9 mouse cellular contexts compared by ENCODE assay signal in genomic region chr1:64189471-64189870, GRCm38 (mm10).
A peak's percentile ranks its signal among the peaks of the same experiment; 100 is the strongest.
DNase-seq lines count a peak whose midpoint lies in the region; ATAC-seq lines count a peak whose summit lies in the region.
"Had no signal": no experiment of that assay in that cellular context is flagged by ENCODE, and none has a peak within 500 bp of the region (broad histone marks: within the 10 kb centered on the region; RNA-seq: fewer than 3 reads in every experiment).

No protein-coding gene starts in this region.

- no peaks in the 10 kb centered on the region for H3K27me3 ChIP-seq in forebrain, embryonic 11.5 days (ENCODE audit: control insufficient read depth, insufficient read depth, low read length)
- H3K27me3 ChIP-seq in forebrain, embryonic 14.5 days (replicated peaks; ENCODE audit: control insufficient read depth, insufficient read depth, low read length): no peaks in the 10 kb centered on the region
- no peaks in the 10 kb centered on the region for H3K27me3 ChIP-seq in midbrain, embryonic 16.5 days (ENCODE audit: control insufficient read depth, insufficient read depth, low read depth, low read length)
- no peaks in the 10 kb centered on the region for H3K27me3 ChIP-seq in midbrain, embryonic 10.5 days (ENCODE audit: low read depth, poor library complexity, severe bottlenecking)
- H3K27me3 ChIP-seq in neural tube, embryonic 14.5 days (ENCODE audit: control insufficient read depth, insufficient read depth, low read length): no peaks in the 10 kb centered on the region

- H3K27ac ChIP-seq in forebrain, embryonic 11.5 days (ENCODE audit: low read depth, low read length): no peak overlapping the region
- H3K27ac ChIP-seq in forebrain, embryonic 14.5 days (ENCODE audit: low read depth, low read length): no peak overlapping the region
- H3K27ac ChIP-seq in midbrain, embryonic 16.5 days (ENCODE audit: low read length): peak overlapping the region; percentile 48; the same call in 1 of the 2 replicates
- H3K27ac ChIP-seq in midbrain, embryonic 10.5 days (replicated peaks): no peak overlapping the region
- H3K27ac ChIP-seq in neural tube, embryonic 14.5 days (ENCODE audit: low read depth, low read length): no peak overlapping the region

- H3K4me2 ChIP-seq in forebrain, embryonic 11.5 days (ENCODE audit: low read depth, low read length, severe bottlenecking): no peak overlapping the region
- no peak overlapping the region for H3K4me2 ChIP-seq in forebrain, embryonic 14.5 days (ENCODE audit: low read length)
- no peak overlapping the region for H3K4me2 ChIP-seq in midbrain, embryonic 16.5 days (ENCODE audit: low read length)
- no peak overlapping the region for H3K4me2 ChIP-seq in neural tube, embryonic 14.5 days (ENCODE audit: low read depth, low read length)

- H3K4me3 ChIP-seq in forebrain, embryonic 11.5 days (ENCODE audit: low read depth, low read length): no peak overlapping the region
- H3K4me3 ChIP-seq in forebrain, embryonic 14.5 days (ENCODE audit: low read depth, low read length): no peak overlapping the region
- H3K4me3 ChIP-seq in midbrain, embryonic 16.5 days (ENCODE audit: low read depth, low read length): no peak overlapping the region
- no peak overlapping the region for H3K4me3 ChIP-seq in midbrain, embryonic 10.5 days
- no peak overlapping the region for H3K4me3 ChIP-seq in neural tube, embryonic 14.5 days (ENCODE audit: low read depth, low read length)
- H3K4me3 ChIP-seq: myocyte had no signal

- no peak overlapping the region for H3K9ac ChIP-seq in forebrain, embryonic 11.5 days (ENCODE audit: low read length)
- H3K9ac ChIP-seq in forebrain, embryonic 14.5 days (ENCODE audit: low read length): no peak overlapping the region
- no peak overlapping the region for H3K9ac ChIP-seq in midbrain, embryonic 16.5 days (ENCODE audit: low read depth, low read length)
- H3K9ac ChIP-seq in neural tube, embryonic 14.5 days (replicated peaks; ENCODE audit: low read depth, low read length): no peak overlapping the region

- no peaks in the 10 kb centered on the region for H3K36me3 ChIP-seq in forebrain, embryonic 11.5 days (ENCODE audit: control insufficient read depth, insufficient read depth, low read length)
- no peaks in the 10 kb centered on the region for H3K36me3 ChIP-seq in forebrain, embryonic 14.5 days (ENCODE audit: control insufficient read depth, insufficient read depth, low read length)
- no peaks in the 10 kb centered on the region for H3K36me3 ChIP-seq in midbrain, embryonic 16.5 days (ENCODE audit: control insufficient read depth, insufficient read depth, low read length)
- H3K36me3 ChIP-seq in midbrain, embryonic 10.5 days: no peaks in the 10 kb centered on the region
- H3K36me3 ChIP-seq in neural tube, embryonic 14.5 days (ENCODE audit: control insufficient read depth, insufficient read depth, low read length): no peaks in the 10 kb centered on the region

- peak; percentile 45 for DNase-seq in forebrain, embryonic 11.5 days (ENCODE audit: low spot score)
- DNase-seq in forebrain, embryonic 14.5 days (ENCODE audit: low spot score): no peak
- no peak for DNase-seq in midbrain, embryonic 10.5 days (ENCODE audit: low spot score)
- DNase-seq in kidney, postnatal 4 days: peak; percentile 14 to 21
- no peak for DNase-seq in adrenal gland, adult 8-10 months

- 51% methylated on average over 6 of the region's 6 CpGs for WGBS in forebrain, embryonic 11.5 days
- 49% methylated on average over 6 of the region's 6 CpGs for WGBS in forebrain, embryonic 14.5 days
- 41% methylated on average over 6 of the region's 6 CpGs for WGBS in midbrain, embryonic 16.5 days
- 49% methylated on average over 6 of the region's 6 CpGs for WGBS in midbrain, embryonic 10.5 days
- 28% methylated on average over 6 of the region's 6 CpGs for WGBS in neural tube, embryonic 14.5 days

- H3K4me1 ChIP-seq in forebrain, embryonic 11.5 days (replicated peaks; ENCODE audit: control insufficient read depth, insufficient read depth, low read length): peaks cover 8% of the 10 kb centered on the region; the same call in 1 of the 2 replicates
- H3K4me1 ChIP-seq in forebrain, embryonic 14.5 days (ENCODE audit: control insufficient read depth, insufficient read depth, low read length): peaks cover 41% of the 10 kb centered on the region
- peaks cover 27% of the 10 kb centered on the region for H3K4me1 ChIP-seq in midbrain, embryonic 16.5 days (ENCODE audit: control insufficient read depth, insufficient read depth, low read length)
- H3K4me1 ChIP-seq in midbrain, embryonic 10.5 days: peaks cover 48% of the 10 kb centered on the region
- H3K4me1 ChIP-seq in neural tube, embryonic 14.5 days (ENCODE audit: control insufficient read depth, insufficient read depth, low read length): peaks cover 6% of the 10 kb centered on the region; the same call in 1 of the 2 replicates

- no peaks in the 10 kb centered on the region for H3K9me3 ChIP-seq in forebrain, embryonic 11.5 days (ENCODE audit: control insufficient read depth, low read length)
- H3K9me3 ChIP-seq in forebrain, embryonic 14.5 days (replicated peaks; ENCODE audit: control insufficient read depth, low read length): no peaks in the 10 kb centered on the region
- peaks cover 4% of the 10 kb centered on the region; the same call in 1 of the 2 replicates for H3K9me3 ChIP-seq in midbrain, embryonic 16.5 days (replicated peaks; ENCODE audit: control insufficient read depth, low read length, poor library complexity, severe bottlenecking)
- H3K9me3 ChIP-seq in midbrain, embryonic 10.5 days (replicated peaks): peaks cover 6% of the 10 kb centered on the region; the same call in 1 of the 2 replicates
- no peaks in the 10 kb centered on the region for H3K9me3 ChIP-seq in neural tube, embryonic 14.5 days (ENCODE audit: control insufficient read depth, low read length)

- ATAC-seq in forebrain, embryonic 11.5 days (replicated peaks; ENCODE audit: low FRiP score): no peak
- ATAC-seq in forebrain, embryonic 14.5 days: no peak
- peak; percentile 44; the same call in 1 of the 2 replicates for ATAC-seq in midbrain, embryonic 16.5 days
- peak; percentile 72 for ATAC-seq in neural tube, embryonic 14.5 days (ENCODE audit: low read depth)
- ATAC-seq in cerebellum, adult (ENCODE audit: insufficient number of reproducible peaks, low FRiP score, low TSS enrichment): no peak

Comparison
In these comparisons a context has a peak if more than half of its experiments do, and no peak if none do; other contexts are left out.
1. DNase-seq: peak in forebrain, embryonic 11.5 days (single experiment) and kidney, postnatal 4 days (2 of 2); none in forebrain, embryonic 14.5 days (single experiment), midbrain, embryonic 10.5 days (single experiment) and adrenal gland, adult 8-10 months (single experiment).
2. ATAC-seq: peak in midbrain, embryonic 16.5 days (single experiment) and neural tube, embryonic 14.5 days (single experiment); none in forebrain, embryonic 11.5 days (single experiment), forebrain, embryonic 14.5 days (single experiment) and cerebellum, adult (single experiment).